ENCODE assay signal across 8 mouse cellular contexts in the genomic region with DNA sequence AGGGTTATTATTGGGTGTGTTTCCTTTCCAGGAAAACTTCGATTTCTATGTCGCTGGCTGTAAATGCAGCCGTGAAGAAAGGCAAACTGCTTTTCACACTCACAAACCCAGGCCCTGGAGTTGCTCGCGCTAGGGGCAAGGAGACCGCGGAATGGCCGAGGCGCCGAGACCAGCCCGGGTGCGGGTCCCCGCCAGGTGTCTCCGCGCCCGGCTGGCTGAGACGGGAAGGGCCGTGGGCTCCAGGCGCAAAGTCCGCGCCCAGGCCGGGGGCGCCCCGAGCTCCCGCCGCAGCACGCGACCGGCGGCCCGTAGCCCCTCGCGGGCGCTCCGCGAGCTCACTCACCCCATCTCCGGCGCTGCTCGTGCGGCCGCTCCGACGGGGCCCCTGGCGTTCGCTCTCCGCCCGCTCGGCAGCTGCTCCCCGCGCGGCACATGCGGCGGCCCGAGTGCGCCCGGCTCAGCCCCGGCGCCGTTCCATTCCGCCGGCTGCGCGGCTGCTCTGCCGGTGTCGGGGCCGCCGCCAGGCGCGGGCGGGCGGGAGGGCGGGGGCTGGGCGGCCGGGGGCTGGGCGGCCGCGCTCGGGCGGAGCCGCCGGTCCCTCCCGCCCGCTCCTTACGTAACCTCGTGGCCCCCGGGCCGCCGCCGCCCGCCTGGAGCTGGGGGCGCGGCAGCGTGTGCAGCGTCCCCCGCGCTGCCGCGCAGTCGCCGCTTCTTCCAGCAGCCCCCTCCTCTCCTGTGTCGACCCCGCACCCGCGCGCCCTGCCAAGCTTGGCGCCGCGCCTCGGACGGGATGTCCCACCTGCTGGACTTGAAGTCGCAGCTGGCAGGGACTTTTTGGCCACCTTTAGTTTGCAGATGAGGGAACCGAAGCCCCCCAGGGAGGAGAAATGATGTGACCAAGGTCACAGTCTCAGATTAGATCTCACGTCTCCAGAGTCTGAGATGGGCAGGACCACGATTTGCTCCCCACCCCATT. TPM values are rescaled to one million over a fixed set of nuclear protein-coding genes. Genes with fewer than 3 reads are reported as not detected.
DNase-seq lines count a peak whose midpoint lies in the region; ATAC-seq and TF ChIP-seq lines count a peak whose summit lies in the region.

No protein-coding gene starts in this region.

- H3K36me3 ChIP-seq in ES-E14 (ENCODE audit: control insufficient read depth, insufficient read depth, low read length, poor library complexity, severe bottlenecking): no peaks in the 10 kb centered on the region
- no peaks in the 10 kb centered on the region for H3K36me3 ChIP-seq in heart, embryonic 16.5 days (ENCODE audit: control insufficient read depth, insufficient read depth)
- H3K36me3 ChIP-seq in midbrain, embryonic 13.5 days: no peaks in the 10 kb centered on the region

- H3K9me3 ChIP-seq in ES-E14 (ENCODE audit: control insufficient read depth, insufficient read depth, low read depth, low read length): no peaks in the 10 kb centered on the region
- 0 out of 2 replicates have a peak, but pooled peaks cover 7% of the 10 kb centered on the region for H3K9me3 ChIP-seq in heart, embryonic 16.5 days (replicated peaks; ENCODE audit: control insufficient read depth, low read length)
- H3K9me3 ChIP-seq in midbrain, embryonic 13.5 days: no peaks in the 10 kb centered on the region

- H3K4me3 ChIP-seq in ES-E14 (ENCODE audit: insufficient read depth in 1 of 2, low read depth in 1 of 2, low read length in 2 of 2, poor library complexity in 1 of 2, severe bottlenecking in 1 of 2): peak overlapping the region; percentile 74 to 79
- H3K4me3 ChIP-seq in heart, embryonic 16.5 days (ENCODE audit: low read length): peak overlapping the region; percentile 77
- peak overlapping the region; percentile 71 for H3K4me3 ChIP-seq in midbrain, embryonic 13.5 days (replicated peaks)

- ATAC-seq in heart, embryonic 16.5 days (replicated peaks; ENCODE audit: extremely low read depth, insufficient read depth, low FRiP score): peak; percentile 59
- peak; percentile 87 for ATAC-seq in midbrain, embryonic 13.5 days

- peak; percentile 17 to 38 for DNase-seq in adrenal gland, adult 18-20 months (ENCODE audit: low spot score in 2 of 2)
- DNase-seq in adrenal gland, postnatal 4 days (ENCODE audit: low spot score in 2 of 2): no peak
- DNase-seq in ES-E14 (ENCODE audit: low read depth, low spot score): no peak
- DNase-seq in embryo, embryonic 9.5 days (ENCODE audit: extremely low spot score): peak; percentile 45
- peak; percentile 11 to 52 for DNase-seq in kidney, postnatal 36 days
- peak; percentile 23 for DNase-seq in urinary bladder, postnatal 14 days (ENCODE audit: low spot score)

- under 1% methylated on average over 98 of the region's 114 CpGs for WGBS in heart, embryonic 16.5 days
- WGBS in midbrain, embryonic 13.5 days: under 1% methylated on average over 64 of the region's 114 CpGs

- H3K9ac ChIP-seq in ES-E14 (ENCODE audit: insufficient read depth, low read depth, low read length, poor library complexity, severe bottlenecking): peak overlapping the region; percentile 61
- peak overlapping the region; percentile 91 for H3K9ac ChIP-seq in heart, embryonic 16.5 days (ENCODE audit: low read length)
- H3K9ac ChIP-seq in midbrain, embryonic 13.5 days (replicated peaks): peak overlapping the region; percentile 73

- in situ Hi-C loops in ES-E14 (cut with MboI; ENCODE audit: low sequenced_read_pairs in 2 of 2, unreplicated experiment in 2 of 2): no loop called here

- peaks cover 9% of the 10 kb centered on the region; the same call in 1 of the 2 replicates for H3K27me3 ChIP-seq in heart, embryonic 16.5 days (ENCODE audit: control insufficient read depth, insufficient read depth, low read length)
- peaks cover 33% of the 10 kb centered on the region for H3K27me3 ChIP-seq in midbrain, embryonic 13.5 days

- H3K4me1 ChIP-seq in ES-E14 (ENCODE audit: control insufficient read depth in 2 of 2, insufficient read depth in 2 of 2, low read length in 2 of 2, poor library complexity in 1 of 2): 0 out of 4 replicates have a peak, but pooled peaks cover 0 to 3% of the 10 kb centered on the region in 2 experiments
- peaks cover 19% of the 10 kb centered on the region for H3K4me1 ChIP-seq in heart, embryonic 16.5 days (ENCODE audit: control insufficient read depth, insufficient read depth, low read length)
- H3K4me1 ChIP-seq in midbrain, embryonic 13.5 days (replicated peaks): peaks cover 16% of the 10 kb centered on the region

- H3K27ac ChIP-seq in ES-E14 (ENCODE audit: insufficient read depth, low read depth, low read length, poor library complexity, severe bottlenecking): no peak overlapping the region
- peak overlapping the region; percentile 79 for H3K27ac ChIP-seq in heart, embryonic 16.5 days (ENCODE audit: low read length)
- peak overlapping the region; percentile 41 for H3K27ac ChIP-seq in midbrain, embryonic 13.5 days

- H3K4me2 ChIP-seq in heart, embryonic 16.5 days (ENCODE audit: low read depth, low read length): peak overlapping the region; percentile 95
- peak overlapping the region; percentile 86 for H3K4me2 ChIP-seq in midbrain, embryonic 13.5 days (replicated peaks)

TF ChIP-seq in ES-E14, 5 proteins besides CTCF, POLR2A, EP300 and RAD21:
- TF ChIP-seq ZNF384 (IDR thresholded peaks at IDR 0.05; ENCODE audit: low read depth, low read length) (no peak), CHD2 (IDR thresholded peaks at IDR 0.05; ENCODE audit: low read depth, low read length) (no peak), HCFC1 (IDR thresholded peaks at IDR 0.05; ENCODE audit: borderline replicate concordance, insufficient read depth, low read length) (no peak), MAFK (IDR thresholded peaks at IDR 0.05; ENCODE audit: insufficient read depth, low read depth, low read length) (no peak), ZC3H11A (IDR thresholded peaks at IDR 0.05; ENCODE audit: borderline replicate concordance, low read depth, low read length) (no peak)

RNA-seq across cellular contexts. Expression of a gene that starts 0.6 kb away (rescaled TPM):
- 1 to 10 TPM; 1.7 to 4.9 TPM for total RNA-seq in adrenal gland, adult 18-20 months (2021)
- total RNA-seq in adrenal gland, postnatal 4 days (2021): 1 to 10 TPM; 5.0 to 9.1 TPM
- 4.4 and 6.5 TPM in 2 replicates for total RNA-seq in ES-E14 (2012; rRNA removed)
- 53.9 and 59.9 TPM in 2 replicates for polyA plus RNA-seq in heart, embryonic 16.5 days (2015; fragmentation: Nextera tagmentation; extraction: Ambion mirVana)
- polyA plus RNA-seq in midbrain, embryonic 13.5 days (2015; fragmentation: Nextera tagmentation; extraction: Ambion mirVana): 15.4 and 16.4 TPM in 2 replicates

RNA-seq across cellular contexts. Expression of a gene that starts 56.0 kb away (rescaled TPM):
- 10 to 100 TPM; 34.7 to 44.7 TPM for total RNA-seq in adrenal gland, adult 18-20 months (2021)
- total RNA-seq in adrenal gland, postnatal 4 days (2021): 10 to 100 TPM; 53.7 to 54.1 TPM
- total RNA-seq in ES-E14 (2012; rRNA removed): 15.4 and 23.3 TPM in 2 replicates
- 83.3 and 106 TPM in 2 replicates for polyA plus RNA-seq in heart, embryonic 16.5 days (2015; fragmentation: Nextera tagmentation; extraction: Ambion mirVana)
- polyA plus RNA-seq in midbrain, embryonic 13.5 days (2015; fragmentation: Nextera tagmentation; extraction: Ambion mirVana): 152 and 167 TPM in 2 replicates

Comparison
In these comparisons a context has a peak if more than half of its experiments do, and no peak if none do; other contexts are left out.
1. DNase-seq: peak in adrenal gland, adult 18-20 months (2 of 2), embryo, embryonic 9.5 days (single experiment), kidney, postnatal 36 days (2 of 2) and urinary bladder, postnatal 14 days (single experiment); none in adrenal gland, postnatal 4 days (0 of 2) and ES-E14 (single experiment).
2. Peak in every context shown above with its lines, with median percentiles within 50 percentile points of each other: H3K4me3 ChIP-seq and H3K9ac ChIP-seq.